Comparison of ENCODE assay signal across 24 mouse cellular contexts in the genomic region with DNA sequence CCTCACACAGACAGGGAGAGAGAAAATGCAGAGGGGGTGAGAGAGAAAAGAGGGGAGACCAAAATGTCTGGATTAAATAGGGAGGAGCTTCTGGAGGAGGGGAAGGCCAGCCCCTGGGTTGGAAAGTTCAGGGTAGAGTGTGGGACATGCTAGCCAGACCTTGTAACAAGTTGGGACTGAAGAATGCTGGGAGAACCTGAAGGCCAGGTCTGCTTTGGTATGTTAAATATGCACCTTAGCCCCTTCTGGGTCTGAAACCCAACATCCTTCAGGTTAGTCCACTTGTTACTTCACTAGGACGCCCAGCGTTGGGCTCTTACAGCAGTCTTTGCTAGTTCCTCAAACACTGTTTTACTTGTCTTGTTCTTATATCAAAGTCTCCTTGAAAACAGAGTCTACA.
"Had no signal": no experiment of that assay in that cellular context is flagged by ENCODE, and none has a peak within 500 bp of the region (broad histone marks: within the 10 kb centered on the region; RNA-seq: fewer than 3 reads in every experiment).

No protein-coding gene starts in this region.

- H3K9me3 ChIP-seq: heart, embryonic 10.5 days; heart, embryonic 12.5 days; hindbrain, embryonic 10.5 days; hindbrain, embryonic 12.5 days; intestine, embryonic 15.5 days; limb, embryonic 10.5 days; limb, embryonic 12.5 days had no signal

- H3K4me1 ChIP-seq: heart, embryonic 10.5 days; heart, embryonic 12.5 days; hindbrain, embryonic 10.5 days; hindbrain, embryonic 12.5 days; intestine, embryonic 15.5 days; limb, embryonic 10.5 days; limb, embryonic 12.5 days had no signal

- H3K4me3 ChIP-seq: gastrocnemius, adult 2 months; heart, embryonic 10.5 days; heart, embryonic 12.5 days; hindbrain, embryonic 10.5 days; hindbrain, embryonic 12.5 days; intestine, embryonic 15.5 days; layer of hippocampus, adult 2 months; left cerebral cortex, adult 2 months; limb, embryonic 10.5 days; limb, embryonic 12.5 days had no signal

- H3K36me3 ChIP-seq: heart, embryonic 10.5 days; heart, embryonic 12.5 days; hindbrain, embryonic 10.5 days; hindbrain, embryonic 12.5 days; intestine, embryonic 15.5 days; limb, embryonic 10.5 days; limb, embryonic 12.5 days had no signal

- H3K9ac ChIP-seq: heart, embryonic 12.5 days; hindbrain, embryonic 12.5 days; hindbrain, embryonic 14.5 days; intestine, embryonic 15.5 days; limb, embryonic 12.5 days had no signal

- ATAC-seq: hindbrain, embryonic 16.5 days; inflammation-experienced regulatory T-cells, adult 6 months; intestine, embryonic 15.5 days; intestine, postnatal 0 days had no signal

- H3K27me3 ChIP-seq: heart, embryonic 12.5 days; hindbrain, embryonic 12.5 days; intestine, embryonic 15.5 days; limb, embryonic 12.5 days had no signal

- DNase-seq: gastrocnemius, adult 2 months; gastrocnemius, postnatal 10 days; gastrocnemius, postnatal 25 days; heart, adult 18-20 months; heart, postnatal 10 days; heart, postnatal 4 days; kidney, adult 18-20 months; kidney, adult 8-10 months; kidney, postnatal 10 days; kidney, postnatal 25 days; kidney, postnatal 4 days had no signal

- H3K4me2 ChIP-seq: heart, embryonic 12.5 days; hindbrain, embryonic 12.5 days; hindbrain, embryonic 14.5 days; intestine, embryonic 15.5 days; limb, embryonic 12.5 days had no signal

- H3K27ac ChIP-seq: gastrocnemius, adult 2 months; heart, embryonic 10.5 days; hindbrain, embryonic 10.5 days; hindbrain, embryonic 12.5 days; hindbrain, embryonic 14.5 days; intestine, embryonic 15.5 days; layer of hippocampus, adult 2 months; left cerebral cortex, adult 2 months; limb, embryonic 10.5 days; limb, embryonic 12.5 days had no signal
